Mouse (Mus musculus): ENCODE data around the gene Car14. TPM values are rescaled to one million over a fixed set of nuclear protein-coding genes. Genes with fewer than 3 reads are reported as not detected.

Gene Car14
- total and polyA plus RNA-seq, 2 experiments from 2014 or later, result 126 to 137 TPM

- no peak for DNase-seq (ENCODE audit: low spot score)
- no peaks in the 10 kb centered on the region for H3K4me1 ChIP-seq (ENCODE audit: control insufficient read depth, insufficient read depth)
- peaks cover 28% of the 10 kb centered on the region for H3K36me3 ChIP-seq (replicated peaks; ENCODE audit: control insufficient read depth, insufficient read depth, low read length)
- ATAC-seq (ENCODE audit: insufficient read depth, low read depth), result no peak
- H3K4me3 ChIP-seq (ENCODE audit: low read depth, low read length), result no peak overlapping the region
- no peak overlapping the region for H3K27ac ChIP-seq (ENCODE audit: low read depth)
- no peaks in the 10 kb centered on the region for H3K9me3 ChIP-seq (replicated peaks; ENCODE audit: control insufficient read depth, low read length)
- 83% methylated on average over 5 of the region's 5 CpGs for WGBS
- H3K4me2 ChIP-seq (ENCODE audit: low read depth, low read length), result no peak overlapping the region
- H3K27me3 ChIP-seq (ENCODE audit: control insufficient read depth, insufficient read depth, low read length), result no peaks in the 10 kb centered on the region
- no peak overlapping the region for H3K9ac ChIP-seq (replicated peaks; ENCODE audit: low read depth, low read length)
- TF ChIP-seq CTCF (IDR thresholded peaks at IDR 0.05; ENCODE audit: low read depth) (no peak), EP300 (IDR thresholded peaks at IDR 0.05; ENCODE audit: low read depth) (no peak)
Observed at GRCm38 (mm10) chr3:95948325-95948724, 43.8 kb upstream of the Car14 start.

DNA sequence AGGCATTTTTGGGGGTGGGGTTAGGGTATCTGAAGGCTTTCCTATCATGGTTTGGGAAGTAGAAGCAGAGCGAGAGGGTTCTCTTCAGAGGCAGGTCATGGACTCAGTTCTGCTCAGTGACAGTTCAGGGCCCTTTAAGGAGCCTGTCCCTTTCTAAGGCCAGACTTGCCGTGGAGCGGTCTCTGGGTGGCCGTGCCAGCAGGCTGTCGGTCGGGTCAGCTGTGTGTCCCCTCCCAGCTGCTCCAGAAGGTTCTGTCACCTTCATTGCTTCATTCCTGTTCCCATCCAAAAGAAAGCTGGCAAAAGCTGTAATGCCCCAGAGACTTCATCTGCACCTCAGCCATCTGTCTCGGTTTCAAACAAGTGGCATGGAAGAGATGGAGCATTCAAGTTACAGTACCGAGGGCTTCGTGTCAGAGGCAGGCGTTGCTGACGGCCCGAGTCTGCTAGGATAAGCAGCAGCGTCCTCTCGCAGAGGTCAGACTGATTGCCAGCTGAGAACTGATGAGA is 41.3 kb upstream of the Car14 start:
- H3K9me3 ChIP-seq (replicated peaks; ENCODE audit: control insufficient read depth, low read length), result no peaks in the 10 kb centered on the region
- no peak overlapping the region for H3K4me2 ChIP-seq (ENCODE audit: low read depth, low read length)
- DNase-seq (ENCODE audit: low spot score) (no peak), ATAC-seq (ENCODE audit: insufficient read depth, low read depth) (no peak)
- H3K27ac ChIP-seq (ENCODE audit: low read depth), result no peak overlapping the region
- H3K36me3 ChIP-seq (replicated peaks; ENCODE audit: control insufficient read depth, insufficient read depth, low read length), result peaks cover 53% of the 10 kb centered on the region
- no peaks in the 10 kb centered on the region for H3K4me1 ChIP-seq (ENCODE audit: control insufficient read depth, insufficient read depth)
- no peak overlapping the region for H3K4me3 ChIP-seq (ENCODE audit: low read depth, low read length)
- H3K9ac ChIP-seq (replicated peaks; ENCODE audit: low read depth, low read length), result no peak overlapping the region
- TF ChIP-seq EP300 (IDR thresholded peaks at IDR 0.05; ENCODE audit: low read depth) (no peak), CTCF (IDR thresholded peaks at IDR 0.05; ENCODE audit: low read depth) (no peak)
- no peaks in the 10 kb centered on the region for H3K27me3 ChIP-seq (ENCODE audit: control insufficient read depth, insufficient read depth, low read length)
- WGBS, result 46% methylated on average over 14 of the region's 14 CpGs

GRCm38 (mm10) chr3:95944742-95945141 is 40.3 kb upstream of the Car14 start:
- Histone ChIP-seq H3K9me3 (replicated peaks; ENCODE audit: control insufficient read depth, low read length) (no peaks in the 10 kb centered on the region), H3K36me3 (replicated peaks; ENCODE audit: control insufficient read depth, insufficient read depth, low read length) (peaks cover 61% of the 10 kb centered on the region), H3K27ac (ENCODE audit: low read depth) (no peak overlapping the region), H3K4me2 (ENCODE audit: low read depth, low read length) (no peak overlapping the region), H3K4me3 (ENCODE audit: low read depth, low read length) (no peak overlapping the region), H3K27me3 (ENCODE audit: control insufficient read depth, insufficient read depth, low read length) (no peaks in the 10 kb centered on the region), H3K9ac (replicated peaks; ENCODE audit: low read depth, low read length) (no peak overlapping the region), H3K4me1 (ENCODE audit: control insufficient read depth, insufficient read depth) (no peaks in the 10 kb centered on the region)
- DNase-seq (ENCODE audit: low spot score) (no peak), ATAC-seq (ENCODE audit: insufficient read depth, low read depth) (no peak)
- TF ChIP-seq EP300 (IDR thresholded peaks at IDR 0.05; ENCODE audit: low read depth), result no peak
- no peak for TF ChIP-seq CTCF (IDR thresholded peaks at IDR 0.05; ENCODE audit: low read depth)
- WGBS, result 88% methylated on average over 8 of the region's 8 CpGs

- TF ChIP-seq EP300 (IDR thresholded peaks at IDR 0.05; ENCODE audit: low read depth) (no peak), CTCF (IDR thresholded peaks at IDR 0.05; ENCODE audit: low read depth) (no peak)
- Histone ChIP-seq H3K36me3 (replicated peaks; ENCODE audit: control insufficient read depth, insufficient read depth, low read length) (peaks cover 77% of the 10 kb centered on the region), H3K4me3 (ENCODE audit: low read depth, low read length) (no peak overlapping the region), H3K9ac (replicated peaks; ENCODE audit: low read depth, low read length) (no peak overlapping the region), H3K27me3 (ENCODE audit: control insufficient read depth, insufficient read depth, low read length) (no peaks in the 10 kb centered on the region), H3K9me3 (replicated peaks; ENCODE audit: control insufficient read depth, low read length) (no peaks in the 10 kb centered on the region), H3K4me2 (ENCODE audit: low read depth, low read length) (no peak overlapping the region), H3K27ac (ENCODE audit: low read depth) (no peak overlapping the region), H3K4me1 (ENCODE audit: control insufficient read depth, insufficient read depth) (no peaks in the 10 kb centered on the region)
- DNase-seq (ENCODE audit: low spot score) (no peak), ATAC-seq (ENCODE audit: insufficient read depth, low read depth) (no peak)
- 96% methylated on average over 7 of the region's 7 CpGs for WGBS
Observed at GRCm38 (mm10) chr3:95943226-95943625, 38.7 kb upstream of the Car14 start.

GRCm38 (mm10) chr3:95942749-95943148 is 38.3 kb upstream of the Car14 start:
- no peak for ATAC-seq (ENCODE audit: insufficient read depth, low read depth)
- H3K36me3 ChIP-seq (replicated peaks; ENCODE audit: control insufficient read depth, insufficient read depth, low read length), result peaks cover 81% of the 10 kb centered on the region
- TF ChIP-seq EP300 (IDR thresholded peaks at IDR 0.05; ENCODE audit: low read depth) (no peak), CTCF (IDR thresholded peaks at IDR 0.05; ENCODE audit: low read depth) (no peak)
- no peak overlapping the region for H3K9ac ChIP-seq (replicated peaks; ENCODE audit: low read depth, low read length)
- no peaks in the 10 kb centered on the region for H3K9me3 ChIP-seq (replicated peaks; ENCODE audit: control insufficient read depth, low read length)
- no peak for DNase-seq (ENCODE audit: low spot score)
- WGBS, result 77% methylated on average over 6 of the region's 6 CpGs
- no peak overlapping the region for H3K27ac ChIP-seq (ENCODE audit: low read depth)
- H3K4me2 ChIP-seq (ENCODE audit: low read depth, low read length), result no peak overlapping the region
- no peaks in the 10 kb centered on the region for H3K27me3 ChIP-seq (ENCODE audit: control insufficient read depth, insufficient read depth, low read length)
- no peak overlapping the region for H3K4me3 ChIP-seq (ENCODE audit: low read depth, low read length)
- H3K4me1 ChIP-seq (ENCODE audit: control insufficient read depth, insufficient read depth), result no peaks in the 10 kb centered on the region

DNA sequence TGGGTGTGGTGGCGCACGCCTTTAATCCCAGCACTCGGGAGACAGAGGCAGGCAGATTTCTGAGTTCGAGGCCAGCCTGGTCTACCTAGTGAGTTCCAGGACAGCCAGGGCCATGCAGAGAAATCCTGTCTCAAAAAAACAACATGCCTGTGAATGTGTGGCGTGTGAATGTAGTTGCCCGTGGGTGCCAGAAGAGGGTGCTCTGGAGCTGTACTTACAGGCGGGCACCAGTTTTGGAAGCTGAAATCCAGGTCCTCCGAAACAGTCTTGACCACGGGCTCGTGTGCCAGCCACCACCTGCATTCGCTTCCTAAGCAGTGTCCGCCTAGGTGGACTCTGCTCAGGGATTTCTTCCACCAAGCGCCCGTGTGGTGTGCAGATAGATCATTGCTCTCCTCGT is 34.3 kb upstream of the Car14 start:
- ATAC-seq (ENCODE audit: insufficient read depth, low read depth) (no peak), DNase-seq (ENCODE audit: low spot score) (no peak)
- Histone ChIP-seq H3K9me3 (replicated peaks; ENCODE audit: control insufficient read depth, low read length) (no peaks in the 10 kb centered on the region), H3K4me3 (ENCODE audit: low read depth, low read length) (no peak overlapping the region), H3K4me2 (ENCODE audit: low read depth, low read length) (no peak overlapping the region), H3K9ac (replicated peaks; ENCODE audit: low read depth, low read length) (no peak overlapping the region), H3K36me3 (replicated peaks; ENCODE audit: control insufficient read depth, insufficient read depth, low read length) (peaks cover 89% of the 10 kb centered on the region), H3K4me1 (ENCODE audit: control insufficient read depth, insufficient read depth) (no peaks in the 10 kb centered on the region), H3K27ac (ENCODE audit: low read depth) (no peak overlapping the region), H3K27me3 (ENCODE audit: control insufficient read depth, insufficient read depth, low read length) (no peaks in the 10 kb centered on the region)
- 93% methylated on average over 15 of the region's 15 CpGs for WGBS
- TF ChIP-seq CTCF (IDR thresholded peaks at IDR 0.05; ENCODE audit: low read depth) (peak; percentile 43), EP300 (IDR thresholded peaks at IDR 0.05; ENCODE audit: low read depth) (no peak)

Measured in heart, postnatal 0 days (tissue).